Mouse (Mus musculus) cerebellum, adult 11-12 months (tissue): ENCODE data around the gene Etl4.
"Not testable (repeated sequence)": the region's sequence is repeated elsewhere in the genome, so short reads cannot be mapped to it uniquely, and the experiment has no call there.

Source experiments
- DNase-seq: peaks from one replicate; pipeline ENCODE4 v3.0.0; 2022

Etl4 gene

DNA sequence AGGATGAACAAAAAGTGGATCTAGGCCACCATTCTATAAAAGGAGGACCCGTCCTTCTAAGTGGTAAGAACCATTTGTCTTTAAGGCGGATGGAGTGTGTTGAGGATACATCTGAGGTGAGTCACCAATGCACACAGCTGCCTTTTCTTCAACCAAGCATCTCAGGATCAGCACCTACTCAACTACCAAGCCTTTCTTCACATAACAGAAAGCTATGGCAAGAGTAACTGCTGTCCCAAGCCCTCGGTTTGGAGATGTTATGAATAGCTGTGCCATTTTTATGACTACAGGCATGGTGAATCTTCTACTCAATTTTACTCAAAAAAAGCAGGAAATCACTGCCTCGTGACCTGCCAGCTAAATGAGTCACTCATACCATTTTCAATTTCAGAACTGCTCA, 258.6 kb downstream of the Etl4 start:
- DNase-seq: no peak

GRCm38 (mm10) chr2:20176456-20177184, 267.0 kb downstream of the Etl4 start:
- DNase-seq: not testable (repeated sequence)

DNA sequence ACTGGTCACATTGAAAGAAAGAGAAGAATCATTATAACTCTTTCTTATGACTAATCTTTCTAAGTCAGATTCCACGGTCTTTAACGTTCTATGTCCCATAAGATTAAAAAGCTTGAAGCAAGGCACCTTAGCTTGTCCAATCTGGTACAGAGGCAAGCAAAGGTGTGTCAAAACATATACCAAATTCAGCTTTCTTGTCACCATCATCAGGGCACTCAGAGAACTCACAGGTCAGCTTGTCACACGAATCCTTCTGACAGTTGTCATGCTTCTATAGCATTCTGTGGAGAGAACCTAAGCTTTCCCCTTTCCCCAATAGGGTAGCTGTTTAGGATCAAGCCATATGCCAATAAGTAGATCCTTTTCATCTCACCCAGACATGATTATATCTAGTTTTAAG, 267.7 kb downstream of the Etl4 start:
- DNase-seq: not testable (repeated sequence)

- not testable (repeated sequence) for DNase-seq
Observed at GRCm38 (mm10) chr2:20180561-20180960, 271.0 kb downstream of the Etl4 start.

DNA sequence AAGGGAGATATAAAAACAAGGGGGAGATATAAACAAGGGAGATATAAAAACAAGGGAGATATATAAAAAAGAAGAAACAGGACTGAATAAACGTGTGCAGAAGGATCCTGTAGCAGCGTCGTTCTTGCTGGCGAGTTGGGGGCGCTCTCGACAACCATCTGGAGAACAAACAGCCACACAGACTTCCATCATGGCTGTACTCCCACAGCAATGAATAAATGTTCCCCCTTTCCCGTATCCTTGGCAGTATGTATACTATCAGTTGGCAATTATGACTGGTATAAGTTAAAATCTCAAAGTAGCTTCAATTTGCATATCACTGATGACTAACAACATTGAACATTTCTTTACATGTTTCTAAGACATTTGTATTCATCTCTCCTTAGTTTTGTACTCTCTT, 277.6 kb downstream of the Etl4 start:
- not testable (repeated sequence) for DNase-seq

GRCm38 (mm10) chr2:20203011-20203410, 293.4 kb downstream of the Etl4 start:
- DNase-seq: no peak

DNA sequence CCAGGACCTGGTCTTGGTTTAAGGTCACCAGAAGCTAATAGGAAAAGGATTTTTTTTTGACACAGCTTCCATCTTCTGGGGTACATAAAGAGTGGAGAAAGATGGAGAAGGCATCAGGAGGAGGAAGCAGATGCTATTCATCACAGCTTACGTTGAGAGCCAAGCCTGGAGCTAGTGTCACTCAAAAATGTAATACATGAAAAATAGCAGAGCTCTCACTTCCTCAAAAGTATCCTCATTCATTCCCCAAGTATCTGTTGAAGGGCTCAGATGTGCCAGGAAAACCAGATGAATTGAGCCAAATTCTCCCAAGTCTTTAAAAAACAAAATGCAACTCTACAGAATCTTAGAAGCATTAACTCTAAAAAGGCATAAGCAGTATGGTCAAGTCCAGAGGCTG, 297.1 kb downstream of the Etl4 start:
- no peak for DNase-seq

DNA sequence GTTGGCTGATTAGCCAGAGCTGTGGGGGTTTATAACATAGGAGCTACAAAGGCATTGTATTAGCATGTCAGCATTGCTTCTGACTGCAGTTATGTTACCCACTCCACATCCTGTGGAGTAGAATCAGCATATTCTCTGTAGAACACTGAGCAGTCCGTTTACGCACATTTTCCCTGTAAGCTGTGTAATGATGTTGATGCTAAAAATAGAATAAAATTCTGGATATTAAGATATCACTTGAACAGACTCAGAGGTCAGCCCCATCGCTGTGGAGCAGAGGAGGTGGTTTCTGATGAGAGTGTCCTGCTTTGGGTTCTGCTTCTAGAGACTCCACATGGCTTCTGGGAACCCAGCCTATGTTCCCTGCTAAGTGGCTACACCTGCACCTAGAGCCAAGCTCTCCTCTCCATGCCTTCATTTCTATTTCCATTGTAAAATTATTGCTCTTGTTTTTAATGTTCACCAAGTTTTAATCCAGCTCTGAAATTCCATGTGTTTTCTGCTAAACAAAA, 299.2 kb downstream of the Etl4 start:
- no peak for DNase-seq

- no peak for DNase-seq
Observed at GRCm38 (mm10) chr2:20209359-20209758, 299.8 kb downstream of the Etl4 start.

GRCm38 (mm10) chr2:20216275-20216674, 306.7 kb downstream of the Etl4 start:
- no peak for DNase-seq

DNA sequence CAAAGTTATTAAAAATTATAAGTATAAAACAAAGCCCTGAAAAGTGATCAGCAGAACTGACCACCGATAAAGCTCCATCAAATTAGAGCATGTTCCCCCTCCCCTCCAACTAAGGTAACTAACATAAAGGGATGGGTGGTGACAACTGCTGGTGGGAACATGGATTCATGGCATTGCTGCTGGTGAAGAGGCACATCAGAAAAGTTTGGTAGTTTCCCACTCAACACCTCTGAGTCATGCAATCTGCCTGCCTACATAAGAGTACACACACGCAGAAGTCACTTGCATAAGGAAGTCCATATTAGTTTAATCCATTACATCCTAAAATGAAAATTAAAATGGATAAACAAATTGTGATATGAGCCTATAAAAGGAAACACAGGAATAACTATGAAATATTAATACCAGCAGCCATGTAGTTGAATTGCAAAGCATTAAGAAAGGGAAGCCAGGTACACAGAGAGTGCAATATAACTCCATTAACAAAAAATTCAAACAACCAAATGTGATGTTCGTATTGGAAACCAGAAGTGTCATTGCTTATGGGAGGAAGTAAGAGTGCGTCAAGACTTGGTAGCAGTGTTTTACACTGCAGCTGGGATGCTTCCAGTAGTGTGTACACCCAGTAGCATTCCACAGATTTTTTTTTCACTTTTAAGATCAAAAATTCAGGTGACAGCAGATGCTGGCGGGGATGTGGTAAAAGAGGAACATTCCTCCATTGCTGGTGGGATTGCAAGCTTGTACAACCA, 307.3 kb downstream of the Etl4 start:
- no peak for DNase-seq

GRCm38 (mm10) chr2:20231371-20231770, 321.8 kb downstream of the Etl4 start:
- no peak for DNase-seq

DNA sequence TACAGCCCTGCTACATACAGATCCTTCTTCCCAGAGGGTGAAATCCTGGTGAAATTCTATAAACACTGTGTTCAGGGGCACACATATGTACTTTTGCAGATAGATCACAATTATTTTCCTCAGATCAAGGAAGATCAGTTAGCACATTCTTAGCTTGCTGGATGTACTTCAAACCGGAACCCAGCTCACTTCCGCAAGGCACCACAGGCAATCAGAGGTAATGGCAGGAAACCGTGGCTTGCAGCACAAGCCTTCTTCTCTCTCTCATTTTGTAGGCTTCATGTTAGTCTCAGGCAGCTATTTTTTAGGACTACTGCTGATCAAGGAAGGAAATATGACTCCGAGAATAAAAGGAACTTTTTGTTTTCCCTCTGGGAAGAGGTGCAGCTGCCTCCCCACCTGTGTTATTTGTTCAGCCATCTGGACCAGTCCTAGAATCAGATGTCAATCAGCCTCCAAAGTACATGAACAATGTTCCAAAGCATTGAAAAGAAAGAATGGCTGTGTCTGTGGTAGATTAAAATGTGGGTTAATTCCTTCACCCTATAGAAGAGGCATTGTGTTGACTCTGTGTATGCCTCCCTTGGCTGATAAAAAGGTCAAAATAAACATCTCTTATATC, 338.6 kb downstream of the Etl4 start:
- peak; percentile 13 for DNase-seq

- no peak for DNase-seq
Observed at GRCm38 (mm10) chr2:20249403-20249802, 339.8 kb downstream of the Etl4 start.

DNA sequence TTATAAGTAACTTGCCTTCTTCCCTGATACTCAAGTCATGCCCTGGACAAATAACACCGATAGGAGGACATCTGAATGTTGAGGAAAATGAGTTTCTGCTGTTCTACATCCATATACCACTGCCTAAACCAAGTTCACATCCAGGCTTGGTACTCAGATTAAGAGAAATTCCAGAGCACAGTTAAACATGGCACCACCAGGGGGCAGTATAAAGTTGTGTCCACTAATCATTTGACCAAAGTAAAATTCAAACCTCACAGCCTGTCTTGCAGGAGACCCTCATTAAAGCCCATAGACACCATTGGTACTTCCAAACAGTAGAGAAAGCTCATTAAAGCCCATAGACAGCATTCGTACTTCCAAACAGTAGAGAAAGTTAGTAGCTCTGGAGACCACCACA, 366.5 kb downstream of the Etl4 start:
- DNase-seq: no peak

GRCm38 (mm10) chr2:20281903-20282302, 372.3 kb downstream of the Etl4 start:
- DNase-seq: no peak

DNA sequence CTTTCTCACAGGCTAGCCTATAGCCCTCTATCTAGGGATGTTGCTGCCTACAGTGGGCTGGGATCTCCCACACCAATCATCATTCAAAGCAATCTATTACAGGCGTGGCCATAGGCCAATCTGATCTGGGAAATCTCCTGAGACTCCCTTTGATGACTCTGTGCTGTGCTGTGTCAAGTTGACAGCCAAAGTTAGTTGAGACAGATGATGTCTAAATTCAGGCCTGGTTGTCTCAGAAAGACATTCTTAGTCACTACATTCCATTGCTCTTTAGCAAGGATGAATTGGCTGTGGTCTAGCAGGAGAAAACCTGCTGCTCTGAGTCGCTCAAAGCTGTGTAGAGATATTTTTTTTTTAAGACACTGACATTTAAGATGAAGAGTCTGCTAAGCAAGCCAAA, 374.8 kb downstream of the Etl4 start:
- DNase-seq: no peak

- no peak for DNase-seq
Observed at GRCm38 (mm10) chr2:20290982-20291740, 381.6 kb downstream of the Etl4 start.

DNA sequence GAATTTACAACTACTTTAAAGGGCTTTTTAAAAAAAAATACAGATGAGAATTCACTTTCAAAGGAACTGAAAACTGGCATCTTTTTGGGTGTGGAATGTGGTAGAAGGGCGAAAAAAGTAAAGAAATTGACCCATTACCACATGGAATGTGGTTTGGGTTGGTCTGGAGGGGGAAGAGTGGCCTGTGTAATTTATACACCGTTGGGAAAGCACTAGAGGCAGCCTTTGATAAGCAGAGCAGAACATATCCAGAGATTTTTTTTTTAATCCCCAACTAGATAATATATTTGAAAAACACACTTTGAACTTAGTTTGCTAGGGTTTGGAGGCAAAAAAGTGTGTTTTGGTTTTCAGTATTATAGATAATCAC, 382.1 kb downstream of the Etl4 start:
- DNase-seq: no peak

DNA sequence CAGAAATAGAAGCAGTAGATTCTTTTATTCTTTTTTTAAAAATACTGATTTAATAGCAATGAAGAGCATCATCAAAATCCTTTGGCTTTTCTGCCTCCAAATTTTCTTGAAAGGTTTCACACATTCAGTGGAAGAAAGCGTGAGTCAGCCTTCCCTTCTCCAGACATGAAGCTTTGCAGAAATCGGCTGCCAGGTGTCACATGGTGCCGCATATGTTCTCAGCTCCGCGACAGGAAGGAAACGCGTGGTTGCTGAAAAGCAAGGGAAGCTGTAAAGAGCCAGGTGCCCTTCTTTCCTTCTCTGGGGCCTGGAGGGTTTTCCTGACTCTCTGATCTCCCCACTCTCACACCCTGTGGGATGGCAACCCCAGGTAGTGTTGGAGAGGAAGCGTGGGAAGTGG, 383.8 kb downstream of the Etl4 start:
- no peak for DNase-seq

- no peak for DNase-seq
Observed at GRCm38 (mm10) chr2:20294596-20294995, 385.0 kb downstream of the Etl4 start.

- no peak for DNase-seq
Observed at GRCm38 (mm10) chr2:20302517-20302916, 392.9 kb downstream of the Etl4 start.

GRCm38 (mm10) chr2:20324954-20325353, 415.4 kb downstream of the Etl4 start:
- no peak for DNase-seq
